Mouse (Mus musculus): ENCODE data around the gene Gm3248.
"Not testable (repeated sequence)": the region's sequence is repeated elsewhere in the genome, so short reads cannot be mapped to it uniquely, and the experiment has no call there.

GRCm38 (mm10) chr14:5918330-5918942 lies 43.1 kb downstream of the Gm3248 start:
- TF ChIP-seq CTCF, EP300 (IDR thresholded peaks at IDR 0.05; ENCODE audit: low read depth): not testable (repeated sequence)
